Mouse (Mus musculus) lung, adult 2 months (tissue): ENCODE results near the gene Mipep. TPM values are rescaled to one million over a fixed set of nuclear protein-coding genes. Genes with fewer than 3 reads are reported as not detected.

ENCODE experiments used
- DNase-seq: peaks from one replicate; pipeline ENCODE4 v3.0.0; 2022
- H3K4me1 ChIP-seq: fragments of 200-500 bp; 2 replicates; pipeline ENCODE4 v1.6.1; 2011; ENCODE audit warnings: low read length; ENCODE audit not compliant: control insufficient read depth, insufficient read depth
- H3K4me3 ChIP-seq: fragments of 200-500 bp; replicated peaks from 2 replicates; pipeline ENCODE3; 2011; ENCODE audit warnings: low read depth, mild to moderate bottlenecking, control low read depth, low read length; ENCODE audit errors: extremely low read depth
- CTCF ChIP-seq: fragments of 200-500 bp; IDR thresholded peaks from 2 replicates; pipeline ENCODE4 v1.5.1; 2011; ENCODE audit warnings: mild to moderate bottlenecking, low read length, control low read depth; ENCODE audit not compliant: insufficient read depth
- POLR2A ChIP-seq: fragments of 200-500 bp; IDR thresholded peaks from 2 replicates; pipeline ENCODE4 v1.6.1; 2011; ENCODE audit warnings: low read depth, mild to moderate bottlenecking, control low read depth, low read length, borderline replicate concordance; ENCODE audit errors: extremely low read depth
- WGBS: fragments of 180-500 bp; shearing (Covaris S2); methylation state at CpG from one replicate; pipeline ENCODE4 v1.1.7; 2018; 5-methylcytosine and 5-hydroxymethylcytosine counted together
- polyA plus RNA-seq: library from polyadenylated mRNA; depleted of rRNA; stranded (reverse); fragments of >200 nt; gene quantifications from 2 replicates; pipeline ENCODE4 v1.2.3, GENCODE M21; 2012

Gene Mipep
- polyA plus RNA-seq, 1 experiment, result 7.6 TPM

GRCm38 (mm10) chr14:60885361-60885950 lies 101.1 kb downstream of the Mipep start:
- Histone ChIP-seq H3K4me3 (no peak overlapping the region), H3K4me1 (peaks cover 2% of the 10 kb centered on the region; the same call in 1 of the 2 replicates)
- 54% methylated on average over 6 of the region's 6 CpGs for WGBS
- TF ChIP-seq POLR2A (no peak), CTCF (no peak)
- no peak for DNase-seq

DNA sequence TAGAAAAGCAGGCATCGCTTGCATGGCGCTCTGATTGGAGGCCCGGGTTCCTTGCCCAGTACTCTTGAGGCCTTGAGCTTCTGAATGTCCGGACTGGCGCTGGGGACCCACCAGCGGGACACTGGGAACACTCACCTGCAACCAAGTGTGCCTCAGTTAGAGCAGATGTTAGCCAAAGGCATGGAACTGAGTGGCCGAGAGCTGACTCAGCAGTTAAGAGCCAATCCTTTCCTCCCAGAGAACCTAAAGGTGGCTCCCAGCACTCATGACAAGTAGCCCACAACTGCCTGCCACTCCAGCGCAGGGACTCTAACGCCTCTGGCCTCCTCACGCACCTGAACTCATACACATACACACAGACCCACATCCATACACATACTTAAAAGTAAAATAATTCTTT lies 109.5 kb downstream of the Mipep start:
- Histone ChIP-seq H3K4me1 (peaks cover 4% of the 10 kb centered on the region; the same call in 1 of the 2 replicates), H3K4me3 (no peak overlapping the region)
- 95% methylated on average over 10 of the region's 10 CpGs for WGBS
- TF ChIP-seq CTCF (no peak), POLR2A (no peak)
- DNase-seq, result no peak

- WGBS, result 62% methylated on average over 19 of the region's 19 CpGs
- no peak for DNase-seq
- Histone ChIP-seq H3K4me3 (no peak overlapping the region), H3K4me1 (peaks cover 4% of the 10 kb centered on the region; the same call in 1 of the 2 replicates)
- TF ChIP-seq POLR2A (no peak), CTCF (no peak)
These were observed 111.0 kb downstream of the Mipep start for GRCm38 (mm10) chr14:60895172-60896000.

- H3K4me1 ChIP-seq, result peaks cover 4% of the 10 kb centered on the region; the same call in 1 of the 2 replicates
- TF ChIP-seq CTCF (no peak), POLR2A (no peak)
- no peak overlapping the region for H3K4me3 ChIP-seq
- WGBS, result 80% methylated on average over 5 of the region's 5 CpGs
- no peak for DNase-seq
These were observed 113.8 kb downstream of the Mipep start for GRCm38 (mm10) chr14:60898086-60898667.

DNA sequence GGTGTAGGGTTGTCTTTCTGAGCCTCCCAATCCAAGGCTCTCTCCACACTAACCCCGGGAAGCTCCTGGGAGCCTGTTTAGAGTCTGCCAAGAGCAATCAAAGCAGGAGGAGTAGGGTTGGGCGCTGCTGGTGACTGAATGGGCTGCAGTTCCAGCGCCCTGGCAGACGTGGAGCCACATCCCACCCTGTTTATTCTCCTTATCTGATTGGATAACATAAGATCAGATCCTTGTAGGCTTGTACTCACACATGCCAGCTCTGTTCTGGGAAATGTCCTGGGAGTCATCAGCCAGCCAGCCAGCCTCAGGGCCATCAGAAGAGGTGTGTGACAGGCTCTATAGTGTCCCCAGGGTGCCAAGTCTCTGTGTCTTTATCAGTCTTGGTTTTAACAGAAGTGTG lies 120.1 kb downstream of the Mipep start:
- no peak for DNase-seq
- H3K4me3 ChIP-seq, result no peak overlapping the region
- TF ChIP-seq CTCF, result no peak
- no peak for TF ChIP-seq POLR2A
- H3K4me1 ChIP-seq, result no peaks in the 10 kb centered on the region
- 37% methylated on average over 4 of the region's 4 CpGs for WGBS

GRCm38 (mm10) chr14:60906421-60907374 lies 122.3 kb downstream of the Mipep start:
- WGBS, result 62% methylated on average over 10 of the region's 10 CpGs
- H3K4me3 ChIP-seq, result no peak overlapping the region
- TF ChIP-seq POLR2A, result no peak
- no peak for TF ChIP-seq CTCF
- no peaks in the 10 kb centered on the region for H3K4me1 ChIP-seq
- no peak for DNase-seq

- 60% methylated on average over 4 of the region's 4 CpGs for WGBS
- TF ChIP-seq CTCF, result no peak
- TF ChIP-seq POLR2A, result no peak
- Histone ChIP-seq H3K4me3 (no peak overlapping the region), H3K4me1 (no peaks in the 10 kb centered on the region)
- DNase-seq, result no peak
These were observed 125.0 kb downstream of the Mipep start for GRCm38 (mm10) chr14:60909351-60909750.

DNA sequence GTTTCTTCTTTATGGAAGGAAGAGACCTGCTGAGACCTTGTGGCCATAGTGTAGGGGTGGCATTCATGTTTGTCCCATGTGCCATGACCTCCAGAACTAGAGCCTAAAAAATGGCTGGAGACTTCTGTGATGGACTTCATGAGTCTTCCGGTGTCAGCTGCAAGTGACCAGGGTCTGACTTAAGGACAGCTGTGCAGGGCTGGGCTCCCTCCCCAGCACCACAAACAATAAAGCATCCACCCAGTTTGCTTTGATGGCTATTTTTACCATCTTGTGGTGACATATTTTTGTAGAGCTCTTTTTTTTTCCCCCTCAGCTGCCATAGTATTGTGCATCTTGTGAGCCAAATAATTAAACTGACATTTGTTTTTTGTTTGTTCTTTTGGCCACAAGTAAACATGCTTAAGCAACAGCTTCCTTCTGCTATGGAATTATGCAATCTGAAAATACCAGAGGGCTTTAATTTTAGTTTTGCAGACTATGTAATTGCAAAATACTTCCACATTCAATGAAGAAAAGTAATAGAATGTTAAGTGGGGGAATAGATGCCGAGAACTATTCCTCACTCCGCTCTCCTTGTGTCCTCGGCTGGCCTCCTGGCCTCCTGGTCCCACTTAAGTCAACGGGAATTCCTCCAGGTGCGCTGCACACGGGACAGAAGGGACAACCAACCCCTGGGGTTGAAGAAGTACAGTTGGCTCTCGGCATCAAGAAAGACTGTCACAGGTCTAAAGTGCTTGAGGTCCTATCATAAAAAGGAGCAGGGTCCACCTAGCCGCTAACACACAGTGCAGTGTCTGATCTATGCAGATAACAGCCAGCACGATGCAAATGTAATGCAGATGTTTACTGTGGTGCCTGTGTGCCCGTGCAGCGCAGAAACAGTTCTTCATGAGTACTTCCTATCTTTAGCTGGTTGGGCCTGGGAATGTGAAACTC lies 126.4 kb downstream of the Mipep start:
- DNase-seq, result no peak
- no peaks in the 10 kb centered on the region for H3K4me1 ChIP-seq
- 71% methylated on average over 12 of the region's 12 CpGs for WGBS
- no peak overlapping the region for H3K4me3 ChIP-seq
- no peak for TF ChIP-seq CTCF
- no peak for TF ChIP-seq POLR2A

- Histone ChIP-seq H3K4me1 (no peaks in the 10 kb centered on the region), H3K4me3 (no peak overlapping the region)
- no peak for DNase-seq
- WGBS, result 29% methylated on average over 8 of the region's 8 CpGs
- TF ChIP-seq POLR2A, result no peak
- no peak for TF ChIP-seq CTCF
These were observed 128.7 kb downstream of the Mipep start for GRCm38 (mm10) chr14:60912981-60913468.
